Mouse (Mus musculus): ENCODE measurements around the gene Stac. TPM values are rescaled to one million over a fixed set of nuclear protein-coding genes. Genes with fewer than 3 reads are reported as not detected.

The Stac gene
- polyA plus RNA-seq, 1 experiment from 2014 or later, result 0.23 TPM

DNA sequence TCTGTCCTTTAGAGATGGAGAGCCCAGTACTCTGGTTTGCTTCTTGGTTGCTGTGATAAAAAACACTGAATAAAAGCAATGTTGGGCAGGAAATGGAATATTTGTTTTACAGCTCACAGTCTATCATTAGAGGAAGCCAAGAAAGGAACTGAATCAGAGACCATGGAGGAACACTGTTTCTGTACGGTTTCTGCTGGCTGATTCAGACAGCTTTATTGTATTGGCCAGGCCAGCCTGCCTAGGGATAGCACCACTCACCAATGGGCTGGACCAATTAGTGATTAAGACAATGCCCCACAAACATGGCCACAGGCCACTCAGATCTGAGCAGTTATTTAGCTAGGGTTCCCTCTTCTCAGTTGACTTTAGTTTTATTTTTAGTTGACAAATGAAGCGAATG is 6.0 kb downstream of the Stac start:
- Histone ChIP-seq H3K27ac (no peak overlapping the region), H3K9me3 (replicated peaks) (no peaks in the 10 kb centered on the region), H3K4me3 (replicated peaks) (no peak overlapping the region), H3K4me1 (replicated peaks) (no peaks in the 10 kb centered on the region), H3K4me2 (no peak overlapping the region), H3K36me3 (no peaks in the 10 kb centered on the region), H3K27me3 (peaks cover 5% of the 10 kb centered on the region; the same call in 1 of the 2 replicates), H3K9ac (no peak overlapping the region)
- ATAC-seq (ENCODE audit: low read depth) (no peak), DNase-seq (no peak)
- WGBS (ENCODE audit: insufficient replicate concordance), result 40% methylated on average over 2 of the region's 2 CpGs

GRCm38 (mm10) chr9:111679516-111679915 is 10.6 kb downstream of the Stac start:
- DNase-seq (no peak), ATAC-seq (ENCODE audit: low read depth) (no peak)
- no peaks in the 10 kb centered on the region for H3K9me3 ChIP-seq (replicated peaks)
- no peak overlapping the region for H3K27ac ChIP-seq
- no peak overlapping the region for H3K4me3 ChIP-seq (replicated peaks)
- H3K4me1 ChIP-seq (replicated peaks), result no peaks in the 10 kb centered on the region
- WGBS (ENCODE audit: insufficient replicate concordance), result 16% methylated on average over 2 of the region's 2 CpGs
- no peaks in the 10 kb centered on the region for H3K27me3 ChIP-seq
- no peaks in the 10 kb centered on the region for H3K36me3 ChIP-seq
- H3K4me2 ChIP-seq, result no peak overlapping the region
- no peak overlapping the region for H3K9ac ChIP-seq

- H3K27me3 ChIP-seq, result no peaks in the 10 kb centered on the region
- H3K4me1 ChIP-seq (replicated peaks), result no peaks in the 10 kb centered on the region
- no peak overlapping the region for H3K27ac ChIP-seq
- no peaks in the 10 kb centered on the region for H3K36me3 ChIP-seq
- no peak for DNase-seq
- H3K9ac ChIP-seq, result no peak overlapping the region
- 58% methylated on average over 6 of the region's 6 CpGs for WGBS (ENCODE audit: insufficient replicate concordance)
- H3K4me3 ChIP-seq (replicated peaks), result no peak overlapping the region
- H3K9me3 ChIP-seq (replicated peaks), result no peaks in the 10 kb centered on the region
- ATAC-seq (ENCODE audit: low read depth), result no peak
- no peak overlapping the region for H3K4me2 ChIP-seq
Measured at GRCm38 (mm10) chr9:111669816-111670215, 20.3 kb downstream of the Stac start.

DNA sequence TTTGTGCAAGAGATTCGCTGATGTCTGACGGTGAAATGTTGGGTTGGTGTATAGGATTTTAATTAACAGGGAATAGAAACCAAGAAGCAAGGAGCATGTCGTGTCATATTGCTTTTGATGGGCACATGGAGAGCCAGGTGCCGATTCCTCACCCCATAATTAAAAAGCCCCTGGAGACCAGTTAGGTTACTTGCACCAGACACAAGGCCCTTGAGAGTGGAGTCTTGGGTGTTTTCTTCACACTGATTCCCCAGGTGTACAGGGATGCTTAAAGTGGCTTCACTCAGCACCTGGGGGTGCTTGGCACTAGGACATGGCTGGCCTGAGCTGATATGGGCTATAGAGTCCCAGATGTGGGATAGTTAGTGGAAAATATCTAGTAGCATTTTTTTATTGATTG is 35.1 kb downstream of the Stac start:
- no peak for ATAC-seq (ENCODE audit: low read depth)
- no peaks in the 10 kb centered on the region for H3K4me1 ChIP-seq (replicated peaks)

GRCm38 (mm10) chr9:111644228-111644627 is 45.9 kb downstream of the Stac start:
- H3K9me3 ChIP-seq (replicated peaks), result no peaks in the 10 kb centered on the region
- no peaks in the 10 kb centered on the region for H3K4me1 ChIP-seq (replicated peaks)
- WGBS (ENCODE audit: insufficient replicate concordance), result 61% methylated on average over 4 of the region's 4 CpGs
- H3K27me3 ChIP-seq, result no peaks in the 10 kb centered on the region
- H3K4me2 ChIP-seq, result no peak overlapping the region
- no peak overlapping the region for H3K9ac ChIP-seq
- H3K36me3 ChIP-seq, result no peaks in the 10 kb centered on the region
- no peak for DNase-seq
- no peak overlapping the region for H3K27ac ChIP-seq
- ATAC-seq (ENCODE audit: low read depth), result no peak
- no peak overlapping the region for H3K4me3 ChIP-seq (replicated peaks)

More for the DNA sequence above, 35.1 kb downstream of the Stac start:
- Histone ChIP-seq H3K36me3 (no peaks in the 10 kb centered on the region), H3K9me3 (replicated peaks) (no peaks in the 10 kb centered on the region), H3K27ac (no peak overlapping the region), H3K9ac (no peak overlapping the region), H3K4me2 (no peak overlapping the region), H3K27me3 (no peaks in the 10 kb centered on the region), H3K4me3 (replicated peaks) (no peak overlapping the region)
- WGBS (ENCODE audit: insufficient replicate concordance), result 63% methylated on average over 4 of the region's 4 CpGs
- no peak for DNase-seq

- ATAC-seq (ENCODE audit: low read depth), result no peak
- Histone ChIP-seq H3K36me3 (no peaks in the 10 kb centered on the region), H3K27me3 (no peaks in the 10 kb centered on the region), H3K27ac (no peak overlapping the region), H3K9me3 (replicated peaks) (no peaks in the 10 kb centered on the region), H3K4me3 (replicated peaks) (no peak overlapping the region), H3K4me2 (no peak overlapping the region), H3K9ac (no peak overlapping the region), H3K4me1 (replicated peaks) (no peaks in the 10 kb centered on the region)
- no peak for DNase-seq
- 44% methylated on average over 5 of the region's 5 CpGs for WGBS (ENCODE audit: insufficient replicate concordance)
Measured at GRCm38 (mm10) chr9:111643369-111643768, 46.8 kb downstream of the Stac start.

DNA sequence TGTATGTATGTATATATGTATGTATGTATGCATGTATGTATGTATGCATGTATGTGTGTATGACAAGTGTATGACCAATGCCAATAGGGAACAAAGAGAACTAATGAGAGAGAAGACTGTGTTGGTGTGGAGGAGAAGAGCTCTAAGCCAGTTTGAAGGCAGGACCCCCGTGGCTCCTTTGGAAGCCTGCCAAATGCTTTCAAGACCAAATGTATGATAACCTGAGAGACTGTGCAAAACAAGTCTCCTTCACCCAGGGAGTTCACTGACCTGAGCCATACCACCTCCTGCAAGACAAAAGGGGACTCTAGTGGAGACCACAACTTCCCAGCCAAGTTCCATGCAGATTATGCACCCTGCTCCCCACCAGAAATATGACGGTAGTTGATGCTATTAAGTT is 52.5 kb downstream of the Stac start:
- no peak for DNase-seq
- no peak overlapping the region for H3K9ac ChIP-seq
- WGBS (ENCODE audit: insufficient replicate concordance), result 54% methylated on average over 2 of the region's 2 CpGs
- no peak overlapping the region for H3K27ac ChIP-seq
- H3K4me1 ChIP-seq (replicated peaks), result no peaks in the 10 kb centered on the region
- no peak overlapping the region for H3K4me2 ChIP-seq
- no peaks in the 10 kb centered on the region for H3K9me3 ChIP-seq (replicated peaks)
- H3K4me3 ChIP-seq (replicated peaks), result no peak overlapping the region
- ATAC-seq (ENCODE audit: low read depth), result no peak
- no peaks in the 10 kb centered on the region for H3K36me3 ChIP-seq
- no peaks in the 10 kb centered on the region for H3K27me3 ChIP-seq

GRCm38 (mm10) chr9:111632833-111633232 is 57.3 kb downstream of the Stac start:
- H3K36me3 ChIP-seq, result no peaks in the 10 kb centered on the region
- H3K27ac ChIP-seq, result no peak overlapping the region
- no peaks in the 10 kb centered on the region for H3K9me3 ChIP-seq (replicated peaks)
- H3K4me2 ChIP-seq, result no peak overlapping the region
- no peaks in the 10 kb centered on the region for H3K4me1 ChIP-seq (replicated peaks)
- no peaks in the 10 kb centered on the region for H3K27me3 ChIP-seq
- no peak overlapping the region for H3K9ac ChIP-seq
- ATAC-seq (ENCODE audit: low read depth), result no peak
- DNase-seq, result no peak
- WGBS (ENCODE audit: insufficient replicate concordance), result 66% methylated on average over 4 of the region's 4 CpGs
- no peak overlapping the region for H3K4me3 ChIP-seq (replicated peaks)

- WGBS (ENCODE audit: insufficient replicate concordance), result 53% methylated on average over 2 of the region's 2 CpGs
- Histone ChIP-seq H3K4me3 (replicated peaks) (no peak overlapping the region), H3K36me3 (no peaks in the 10 kb centered on the region), H3K4me1 (replicated peaks) (no peaks in the 10 kb centered on the region), H3K27ac (no peak overlapping the region), H3K4me2 (no peak overlapping the region), H3K9me3 (replicated peaks) (0 out of 2 replicates have a peak, but pooled peaks cover 2% of the 10 kb centered on the region), H3K27me3 (no peaks in the 10 kb centered on the region), H3K9ac (no peak overlapping the region)
- ATAC-seq (ENCODE audit: low read depth) (no peak), DNase-seq (no peak)
Measured at GRCm38 (mm10) chr9:111621191-111621590, 69.0 kb downstream of the Stac start.

- DNase-seq (no peak), ATAC-seq (ENCODE audit: low read depth) (no peak)
- no peak overlapping the region for H3K9ac ChIP-seq
- no peak overlapping the region for H3K4me2 ChIP-seq
- no peaks in the 10 kb centered on the region for H3K36me3 ChIP-seq
- no peak overlapping the region for H3K27ac ChIP-seq
- no peaks in the 10 kb centered on the region for H3K9me3 ChIP-seq (replicated peaks)
- no peaks in the 10 kb centered on the region for H3K4me1 ChIP-seq (replicated peaks)
- H3K4me3 ChIP-seq (replicated peaks), result no peak overlapping the region
- 48% methylated on average over 3 of the region's 3 CpGs for WGBS (ENCODE audit: insufficient replicate concordance)
- H3K27me3 ChIP-seq, result no peaks in the 10 kb centered on the region
Measured at GRCm38 (mm10) chr9:111611341-111611740, 78.8 kb downstream of the Stac start.

DNA sequence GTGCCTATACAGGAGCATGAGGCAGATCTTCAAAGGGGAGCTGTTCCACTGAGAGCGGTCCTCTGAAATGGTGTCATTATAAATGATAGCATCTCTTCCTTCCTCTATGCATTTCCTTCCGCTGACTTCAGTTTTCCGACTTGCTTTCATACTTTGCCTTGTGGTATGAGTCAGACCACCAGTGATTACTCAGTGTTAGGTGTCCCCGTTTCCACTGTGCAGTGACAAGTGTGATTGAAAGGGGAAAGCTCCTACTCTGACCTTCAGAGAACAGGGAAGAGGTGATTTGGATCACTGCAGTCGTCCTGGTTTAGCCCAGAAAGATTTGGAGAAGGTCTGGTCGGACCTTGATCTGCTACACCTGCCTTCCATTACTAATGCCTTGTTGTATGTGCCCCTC is 81.4 kb downstream of the Stac start:
- DNase-seq (no peak), ATAC-seq (ENCODE audit: low read depth) (no peak)
- no peaks in the 10 kb centered on the region for H3K4me1 ChIP-seq (replicated peaks)
- no peak overlapping the region for H3K27ac ChIP-seq
- no peak overlapping the region for H3K4me2 ChIP-seq
- no peak overlapping the region for H3K4me3 ChIP-seq (replicated peaks)
- WGBS (ENCODE audit: insufficient replicate concordance), result 26% methylated on average over 6 of the region's 6 CpGs
- no peaks in the 10 kb centered on the region for H3K9me3 ChIP-seq (replicated peaks)
- H3K27me3 ChIP-seq, result no peaks in the 10 kb centered on the region
- H3K9ac ChIP-seq, result no peak overlapping the region
- no peaks in the 10 kb centered on the region for H3K36me3 ChIP-seq

GRCm38 (mm10) chr9:111606603-111607002 is 83.5 kb downstream of the Stac start:
- no peak for ATAC-seq (ENCODE audit: low read depth)
- H3K4me2 ChIP-seq, result no peak overlapping the region
- H3K4me1 ChIP-seq (replicated peaks), result no peaks in the 10 kb centered on the region

More at GRCm38 (mm10) chr9:111606603-111607002, 83.5 kb downstream of the Stac start:
- H3K9ac ChIP-seq, result no peak overlapping the region
- DNase-seq, result no peak
- WGBS (ENCODE audit: insufficient replicate concordance), result 75% methylated on average over 8 of the region's 8 CpGs
- no peak overlapping the region for H3K4me3 ChIP-seq (replicated peaks)
- no peaks in the 10 kb centered on the region for H3K9me3 ChIP-seq (replicated peaks)
- H3K27ac ChIP-seq, result no peak overlapping the region
- no peaks in the 10 kb centered on the region for H3K27me3 ChIP-seq
- no peaks in the 10 kb centered on the region for H3K36me3 ChIP-seq

Data from liver, embryonic 13.5 days (tissue).